Mouse (Mus musculus): ENCODE data around the gene Fam163a. TPM values are rescaled to one million over a fixed set of nuclear protein-coding genes. Genes with fewer than 3 reads are reported as not detected.

The Fam163a gene
- polyA plus RNA-seq, 1 experiment, result not detected

DNA sequence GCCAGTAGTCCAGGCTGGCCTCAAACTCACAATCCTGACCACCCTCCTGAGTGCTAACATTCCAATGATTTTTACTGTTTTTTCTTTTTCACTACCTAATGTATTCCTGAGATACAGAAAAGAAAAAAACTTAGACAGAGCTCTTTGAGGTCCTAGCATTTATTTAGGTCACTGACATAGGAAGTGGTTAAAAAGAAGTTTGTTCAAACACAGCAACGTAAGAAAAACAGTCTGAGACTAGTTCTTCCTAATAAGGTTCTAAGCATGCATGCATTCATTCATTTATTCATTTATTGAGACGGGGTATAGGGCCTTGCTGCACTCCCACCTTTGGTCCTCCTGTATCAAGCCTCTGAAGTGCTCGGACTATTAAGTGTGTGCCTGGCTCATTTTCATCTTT is 177.0 kb downstream of the Fam163a start:
- TF ChIP-seq GATA1 (IDR thresholded peaks at IDR 0.05; ENCODE audit: low read length), result no peak

Other genes with a start within 250 kb of the Fam163a start
- 2.9 and 3.2 TPM in 2 replicates for gene Cep350, start 231.8 kb downstream of the Fam163a start, polyA plus RNA-seq (2012)
- gene Tor1aip2, start 169.6 kb downstream of the Fam163a start, polyA plus RNA-seq (2012), result 11.0 and 16.6 TPM in 2 replicates
- gene Tor1aip1, start 168.5 kb downstream of the Fam163a start, polyA plus RNA-seq (2012), result 28.6 and 33.7 TPM in 2 replicates
- gene Tdrd5, start 98.6 kb upstream of the Fam163a start, polyA plus RNA-seq (2012), result not detected in 2 replicates
- gene Nphs2, start 105.7 kb upstream of the Fam163a start, polyA plus RNA-seq (2012), result not detected in 2 replicates
- gene Gm2000, start 161.0 kb upstream of the Fam163a start, polyA plus RNA-seq (2012), result 111 and 1,956 TPM in 2 replicates
- gene Axdnd1, start 216.1 kb upstream of the Fam163a start, polyA plus RNA-seq (2012), result not detected in 2 replicates